Mouse (Mus musculus) heart, postnatal 14 days (tissue): ENCODE measurements around the gene Wnt4. TPM values are rescaled to one million over a fixed set of nuclear protein-coding genes. Genes with fewer than 3 reads are reported as not detected.

Experiments
- DNase-seq, 2 experiments: peaks; one replicate each; pipeline ENCODE4 v3.0.0; 2021 to 2022
- intact Hi-C: fragments of 180-260 bp; cut with DNase I; formaldehyde crosslinking; loops from one replicate; pipeline ENCODE4 v1.15.1; 2025
- total RNA-seq, 2 experiments: library from RNA; stranded (reverse); gene quantifications; 2 replicates each; pipeline ENCODE4 v1.2.3; 2021

The Wnt4 gene
- total RNA-seq, 2 experiments from 2014 or later = 0.55 to 0.61 TPM

DNA sequence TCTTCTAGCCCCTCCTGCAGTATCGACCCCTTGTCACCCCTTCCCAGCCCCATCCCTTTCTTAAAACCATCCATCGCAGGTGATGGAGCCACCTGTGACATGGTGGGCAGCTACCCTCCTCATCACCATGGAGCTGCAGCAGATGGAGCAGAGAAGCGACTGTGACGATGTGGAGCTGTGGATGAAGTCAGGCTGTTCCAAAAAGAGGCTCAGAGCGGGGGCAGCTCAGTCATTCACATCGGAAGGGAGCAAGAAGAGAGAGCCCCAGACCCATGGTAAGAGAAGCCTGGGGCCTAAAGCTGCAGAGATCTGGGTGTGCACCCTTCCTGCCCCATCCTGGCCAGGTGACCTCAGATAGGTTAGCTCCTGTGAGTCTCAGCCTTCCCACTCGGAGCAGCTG is 26.8 kb downstream of the Wnt4 start:
- intact Hi-C loops = no loop called here
- no peak for DNase-seq

DNA sequence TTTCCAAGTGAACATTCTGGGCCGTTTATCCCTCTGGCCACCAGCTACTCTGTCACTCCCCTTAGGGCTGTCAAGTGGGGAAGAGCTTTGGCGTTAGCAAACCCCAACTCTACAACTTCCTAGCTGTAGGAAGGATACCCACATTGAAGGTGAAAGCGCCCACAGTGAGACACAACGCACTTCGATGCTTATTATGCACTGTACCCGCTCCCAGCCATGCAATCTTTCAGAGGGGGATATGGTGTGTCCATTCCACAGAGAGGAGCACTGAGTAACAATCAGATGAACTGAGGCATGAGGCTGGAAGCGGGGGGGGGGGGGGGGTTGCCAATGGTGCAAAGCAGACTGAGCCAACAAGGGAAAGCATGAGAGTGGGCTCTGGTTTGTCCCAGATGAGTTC is 27.8 kb downstream of the Wnt4 start:
- intact Hi-C loops = no loop called here

DNA sequence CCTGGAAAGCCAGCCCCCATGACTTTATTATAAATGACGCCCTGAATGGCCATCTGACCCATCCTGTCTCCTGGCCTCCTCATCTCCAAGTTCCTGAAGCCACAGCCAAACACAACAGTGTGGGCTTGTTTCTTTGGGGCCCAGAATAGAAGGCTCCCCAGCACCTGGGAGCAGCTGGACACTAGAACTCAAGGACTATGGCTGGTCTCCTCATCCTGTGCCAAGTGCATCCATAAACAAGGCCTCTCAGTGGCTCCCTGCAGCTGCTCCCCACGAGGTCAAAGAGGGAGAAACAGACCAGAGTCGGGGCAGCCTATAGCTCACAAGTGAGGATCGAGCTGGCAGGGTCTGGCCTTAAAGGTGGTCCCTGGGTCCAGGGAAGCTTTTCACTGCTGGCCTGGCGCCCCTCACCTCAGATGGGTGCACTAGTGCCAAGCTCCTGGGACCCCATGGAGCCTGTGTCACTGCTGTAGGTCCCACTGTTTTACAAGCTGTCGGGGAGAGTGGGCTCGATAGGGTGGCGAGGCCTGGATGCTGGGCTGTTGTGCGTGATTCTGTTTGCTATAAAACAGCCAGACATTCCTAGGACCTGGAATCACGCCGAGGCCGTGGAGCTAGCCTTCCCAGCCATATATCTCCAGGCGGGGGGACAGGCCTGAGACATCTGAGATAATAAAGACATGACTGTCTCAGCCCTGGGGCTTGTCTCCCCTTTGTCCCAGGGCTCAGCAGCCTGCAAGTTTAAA is 28.7 kb downstream of the Wnt4 start:
- intact Hi-C loops = no loop called here
- DNase-seq = peak in 1 of 2 experiments; percentile 32

More for the DNA sequence above, 27.8 kb downstream of the Wnt4 start:
- DNase-seq = no peak

DNA sequence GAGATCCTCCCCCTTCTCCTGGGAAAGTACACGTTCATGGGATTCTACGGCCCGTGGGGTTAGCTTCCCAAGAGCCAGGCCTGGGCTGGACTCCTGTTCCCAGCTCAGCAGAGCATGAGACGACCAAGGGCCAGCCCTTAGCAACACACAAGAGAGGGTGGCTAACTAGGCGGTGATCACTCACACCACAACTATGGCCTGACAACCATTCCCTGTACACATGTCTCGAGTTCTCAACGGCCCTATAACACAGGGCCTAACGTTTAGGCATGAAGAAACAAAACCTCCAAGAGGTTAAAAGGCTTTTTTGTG is 29.2 kb downstream of the Wnt4 start:
- DNase-seq = no peak
- intact Hi-C loops = no loop called here

DNA sequence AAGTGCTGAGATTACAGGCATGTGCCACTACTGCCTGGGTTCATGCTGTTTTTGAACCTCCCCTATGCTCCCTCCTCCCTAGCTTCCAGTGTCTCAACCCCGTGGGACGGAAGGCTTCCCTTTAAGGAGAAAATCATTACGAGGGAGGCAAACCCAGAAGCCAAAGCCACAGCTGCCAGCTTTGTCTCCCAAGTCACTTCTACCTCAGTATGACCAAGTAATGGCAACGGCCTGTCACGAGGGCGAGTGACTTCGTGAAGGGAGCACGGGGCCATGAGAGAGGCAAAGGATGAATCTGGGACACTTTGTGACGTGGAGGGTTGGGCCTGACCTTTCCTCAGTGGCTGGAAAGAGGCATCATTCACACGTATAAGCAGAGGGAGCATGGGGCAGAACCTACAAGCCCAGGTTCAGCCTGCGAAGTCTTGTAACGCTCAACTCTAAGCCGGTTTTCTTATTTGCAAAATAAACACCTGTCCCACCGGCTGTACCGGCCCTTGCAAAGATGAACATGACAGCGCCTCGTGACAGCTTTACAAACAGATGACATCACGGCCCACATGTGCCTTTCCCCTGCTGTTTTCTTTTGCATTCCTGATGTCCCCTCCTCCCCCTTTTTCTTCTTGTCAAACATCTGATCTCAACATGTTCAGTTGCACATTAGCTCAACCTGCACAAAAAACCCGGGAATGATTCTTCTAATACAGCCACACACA is 29.9 kb downstream of the Wnt4 start:
- DNase-seq = no peak
- intact Hi-C loops = no loop called here

DNA sequence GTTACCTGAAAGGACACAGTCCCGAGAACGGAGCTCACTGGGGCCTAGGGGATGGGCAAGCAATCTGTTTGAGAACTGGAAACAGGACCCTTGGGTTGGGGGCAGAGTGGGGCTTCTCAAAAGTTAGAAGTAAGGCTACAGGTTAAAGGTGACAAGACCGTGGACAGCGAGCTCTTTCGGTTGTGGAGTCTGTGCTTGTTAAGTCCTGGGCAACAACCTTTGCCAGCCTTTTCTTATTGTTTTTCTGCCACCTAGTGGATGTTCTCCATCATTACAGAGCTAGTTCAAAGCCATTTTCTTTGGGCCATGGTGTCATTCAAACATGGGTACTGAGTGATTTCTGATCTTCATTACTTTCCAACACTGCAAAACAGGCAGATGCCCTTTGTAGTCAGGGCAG is 31.1 kb downstream of the Wnt4 start:
- intact Hi-C loops = loop anchor here (1.0 kb wide), 2 partner anchors 144 to 232 kb away; no protein-coding TSS in a partner anchor
- peak in 1 of 2 experiments; percentile 32 for DNase-seq

DNA sequence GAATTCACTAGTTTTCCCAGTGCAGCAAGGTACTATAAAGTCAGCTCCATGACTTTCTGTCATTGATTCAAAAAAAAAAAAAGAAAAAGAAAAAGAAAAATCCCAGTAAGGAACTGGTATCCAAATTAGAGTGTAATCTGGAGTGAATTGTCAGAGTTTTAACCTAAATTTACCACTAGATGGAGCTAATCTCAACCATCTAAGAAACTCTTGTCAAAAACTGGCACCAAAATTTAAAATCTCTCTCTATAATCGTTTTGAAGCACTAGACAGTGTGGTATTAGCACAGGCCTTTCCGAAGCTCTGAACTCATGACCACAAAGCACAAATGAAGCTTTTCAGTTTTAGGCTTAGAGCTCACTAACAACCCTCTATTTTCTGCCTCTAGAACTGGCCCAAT is 36.2 kb downstream of the Wnt4 start:
- intact Hi-C loops = loop anchor here (5.0 kb wide), 1 partner anchor 79 kb away; no protein-coding TSS in a partner anchor
- no peak for DNase-seq

DNA sequence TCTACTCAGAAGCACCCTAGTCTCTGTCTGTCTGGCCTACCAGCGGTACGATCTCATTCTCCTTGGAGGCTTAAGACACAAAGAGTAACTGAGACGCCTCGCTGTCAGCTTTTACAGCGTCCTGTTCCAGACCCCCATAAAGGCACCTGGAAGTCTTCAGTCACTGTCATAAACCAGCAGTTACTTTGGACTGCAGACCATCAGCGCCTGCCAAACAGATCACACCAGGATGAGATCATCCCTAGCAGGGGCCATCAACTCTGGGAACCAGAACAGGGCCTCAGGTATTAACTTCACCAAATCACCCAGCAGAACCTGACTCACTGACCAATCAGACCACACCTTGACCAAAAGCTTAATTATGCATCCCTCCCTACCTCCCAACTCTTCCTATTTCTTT is 37.3 kb downstream of the Wnt4 start:
- DNase-seq = no peak
- intact Hi-C loops = loop anchor here (5.0 kb wide), 1 partner anchor 78 kb away; no protein-coding TSS in a partner anchor

DNA sequence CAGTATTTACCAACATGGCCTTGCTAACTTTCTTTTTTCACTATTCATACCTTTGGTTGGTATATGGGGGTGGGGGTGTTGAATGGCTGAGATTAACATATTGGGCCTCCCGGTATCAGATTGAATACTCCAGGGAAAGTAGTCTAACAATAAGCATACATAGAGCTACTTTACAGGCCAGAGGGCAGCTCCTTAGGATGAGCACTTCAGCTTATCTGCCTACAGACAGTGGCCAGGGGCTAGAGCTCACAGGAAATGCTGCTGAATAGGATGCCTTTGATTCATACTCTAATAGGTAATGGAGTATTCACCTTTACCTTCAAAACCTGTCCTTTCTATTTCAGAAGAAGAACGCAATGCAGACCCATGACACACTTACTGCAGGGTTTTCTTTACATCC is 37.8 kb downstream of the Wnt4 start:
- intact Hi-C loops = no loop called here
- DNase-seq = no peak

DNA sequence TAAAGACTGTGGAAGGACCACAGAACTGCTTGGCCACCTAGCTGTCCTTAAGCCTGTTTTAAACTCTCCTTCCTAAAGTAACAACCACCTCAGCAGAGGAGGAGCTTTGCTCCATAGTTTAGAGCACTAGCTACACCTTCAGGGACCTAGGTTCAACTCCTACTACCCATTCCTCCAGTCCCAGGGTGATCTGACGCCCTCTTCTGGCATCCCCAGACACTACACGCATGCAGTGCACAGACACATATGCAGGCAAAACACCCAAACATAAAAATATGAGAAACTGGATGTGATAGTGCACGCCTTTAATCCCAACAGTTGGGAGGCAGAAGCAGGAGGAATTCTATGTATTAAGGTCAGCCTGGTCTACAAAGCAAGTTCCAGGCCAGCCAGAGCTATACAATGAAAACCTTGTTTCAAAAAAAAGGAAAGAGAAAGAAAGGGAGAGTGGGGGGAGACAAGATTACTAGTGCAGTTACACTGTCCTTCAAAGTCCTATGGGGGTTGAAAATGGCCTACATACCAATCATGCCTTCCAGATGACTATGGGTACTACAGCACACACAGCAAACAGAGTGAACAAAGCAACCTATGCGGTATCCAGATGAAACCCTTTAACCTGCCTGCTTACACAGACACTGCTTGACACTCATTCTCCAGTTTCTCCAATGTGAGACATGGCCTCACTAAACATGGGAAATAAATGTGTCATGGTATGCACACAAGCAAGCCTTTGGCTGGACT is 38.9 kb downstream of the Wnt4 start:
- intact Hi-C loops = no loop called here
- no peak for DNase-seq

DNA sequence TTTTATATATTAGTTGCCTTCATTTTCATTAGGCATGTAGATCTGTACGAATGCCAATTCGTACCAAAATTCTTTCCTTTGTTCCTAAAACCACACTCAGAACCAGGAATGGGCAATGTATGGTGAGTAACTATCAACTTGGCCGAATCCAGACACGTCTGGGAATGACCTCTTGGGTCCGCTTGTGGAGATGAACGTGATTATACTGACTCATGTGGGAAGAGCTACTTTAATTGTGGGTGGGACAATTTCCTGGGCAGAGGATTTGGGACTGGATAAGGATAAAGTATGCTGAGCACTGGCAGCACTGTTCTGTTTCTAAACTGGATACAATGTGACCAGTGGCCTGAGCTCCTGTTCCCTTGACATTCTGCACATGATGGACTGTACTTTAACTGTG is 47.6 kb downstream of the Wnt4 start:
- no peak for DNase-seq
- intact Hi-C loops = no loop called here

DNA sequence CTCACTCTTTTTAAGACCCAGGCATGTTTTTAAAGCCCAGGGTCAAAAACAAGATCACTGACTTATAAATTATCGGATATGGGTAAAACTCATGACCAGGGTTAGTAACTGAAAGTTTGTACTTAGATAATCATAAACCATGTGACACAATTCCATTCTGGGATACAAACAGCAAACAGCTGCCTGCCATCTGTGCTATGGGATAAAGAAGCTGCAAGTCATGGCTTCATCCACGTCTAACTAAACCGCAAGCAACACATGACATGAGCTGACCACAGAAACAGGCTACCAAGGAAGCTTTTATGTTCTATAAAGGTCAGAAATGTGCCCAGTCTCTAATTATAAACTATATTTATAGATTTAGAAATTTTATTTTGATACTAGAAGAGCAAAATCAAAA is 49.2 kb downstream of the Wnt4 start:
- no peak for DNase-seq
- intact Hi-C loops = no loop called here

DNA sequence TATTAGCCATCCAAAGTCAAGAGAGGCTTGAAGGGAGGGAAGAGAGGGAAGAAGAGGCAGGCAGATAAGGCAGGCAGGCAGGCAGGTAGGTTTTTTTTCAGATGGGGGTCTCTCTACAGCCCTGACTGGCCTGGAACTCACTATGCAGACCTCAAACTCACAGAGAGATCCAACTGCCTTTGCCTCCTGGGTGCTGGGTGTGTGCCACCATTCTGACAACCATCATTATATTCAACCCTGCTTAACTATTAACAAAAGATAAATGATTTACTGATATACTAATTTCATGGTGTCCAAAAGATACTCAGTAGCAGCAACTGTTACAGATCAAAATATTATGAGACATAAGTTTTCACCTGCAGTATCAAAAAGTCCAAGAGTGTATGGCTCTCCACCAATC is 54.8 kb downstream of the Wnt4 start:
- intact Hi-C loops = no loop called here
- DNase-seq = no peak

DNA sequence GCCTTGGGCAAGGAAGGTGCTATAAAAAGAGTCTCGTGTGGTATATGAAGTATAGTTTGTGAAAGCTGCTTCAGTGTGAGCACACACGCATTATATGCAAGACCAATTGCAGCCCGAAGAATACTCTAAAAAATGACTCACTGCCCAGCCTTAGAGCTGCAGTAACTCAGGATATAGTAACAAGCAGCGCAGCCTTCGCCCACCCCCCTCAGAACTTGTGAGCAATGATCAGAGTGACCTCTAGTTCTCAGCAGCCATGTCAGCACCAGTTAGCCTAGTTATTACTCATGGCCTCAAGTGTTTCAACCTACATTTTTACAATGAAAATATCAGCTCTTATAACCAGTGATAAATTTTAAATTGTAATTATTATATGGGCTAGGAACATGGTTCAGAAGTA is 59.2 kb downstream of the Wnt4 start:
- DNase-seq = no peak
- intact Hi-C loops = no loop called here

DNA sequence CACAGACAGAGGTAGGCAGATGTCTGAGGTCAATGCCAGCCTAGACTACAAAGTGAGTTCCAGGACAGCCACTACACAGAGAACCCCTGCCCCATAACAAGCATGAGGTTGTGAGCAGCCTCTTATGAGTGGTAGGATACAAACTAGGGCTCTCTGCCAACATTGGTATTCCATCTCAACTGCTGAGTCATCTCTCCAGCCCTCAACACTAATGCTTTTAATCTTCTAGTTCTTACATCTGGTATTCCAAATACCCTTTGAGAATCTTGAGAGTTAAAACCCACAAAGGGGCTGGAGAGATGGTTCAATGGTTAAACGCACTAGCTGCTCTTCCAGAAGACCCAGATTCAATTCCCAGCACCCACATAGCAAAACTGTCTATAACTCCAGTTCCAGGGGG is 62.1 kb downstream of the Wnt4 start:
- DNase-seq = peak in 1 of 2 experiments; percentile 20

DNA sequence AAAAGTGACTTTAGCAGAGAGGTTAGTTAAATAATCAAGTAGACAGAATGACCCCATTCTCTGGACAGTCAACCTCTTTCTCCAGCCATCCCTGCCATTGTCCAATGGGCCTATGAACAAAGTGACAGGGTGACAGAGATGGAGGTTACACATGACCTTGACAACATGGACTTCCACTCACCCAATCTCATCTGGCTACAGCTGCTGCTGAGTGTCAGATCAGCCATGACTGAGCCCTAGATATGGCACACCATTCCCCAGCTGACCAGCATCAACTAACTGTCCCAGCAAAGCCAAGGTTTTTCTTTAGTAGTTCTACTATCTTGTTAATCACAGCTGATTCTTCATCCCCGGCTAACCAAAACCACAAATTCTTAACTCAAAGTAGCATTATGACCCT is 65.5 kb downstream of the Wnt4 start:
- intact Hi-C loops = no loop called here

More for the DNA sequence above, 62.1 kb downstream of the Wnt4 start:
- intact Hi-C loops = no loop called here

DNA sequence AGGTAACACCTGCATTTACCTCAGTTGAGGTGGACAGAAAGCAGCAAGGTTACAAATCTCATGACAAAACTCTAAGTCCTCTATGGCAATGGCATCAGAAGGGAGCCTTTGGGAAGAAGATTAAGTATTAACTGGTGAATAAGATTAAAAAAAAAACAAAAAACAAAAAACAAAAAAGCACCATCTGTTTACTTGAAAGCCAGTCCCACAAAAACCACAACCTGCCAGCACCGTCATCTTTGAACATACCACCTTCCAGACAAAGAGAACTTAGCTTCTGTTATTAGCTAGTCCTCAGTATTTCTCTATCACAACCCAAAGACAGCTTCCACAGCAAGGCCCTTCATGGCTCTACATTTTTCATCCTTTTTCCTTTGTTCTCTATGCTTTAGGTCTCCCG is 67.8 kb downstream of the Wnt4 start:
- intact Hi-C loops = no loop called here
- DNase-seq = no peak

More for the DNA sequence above, 65.5 kb downstream of the Wnt4 start:
- no peak for DNase-seq

DNA sequence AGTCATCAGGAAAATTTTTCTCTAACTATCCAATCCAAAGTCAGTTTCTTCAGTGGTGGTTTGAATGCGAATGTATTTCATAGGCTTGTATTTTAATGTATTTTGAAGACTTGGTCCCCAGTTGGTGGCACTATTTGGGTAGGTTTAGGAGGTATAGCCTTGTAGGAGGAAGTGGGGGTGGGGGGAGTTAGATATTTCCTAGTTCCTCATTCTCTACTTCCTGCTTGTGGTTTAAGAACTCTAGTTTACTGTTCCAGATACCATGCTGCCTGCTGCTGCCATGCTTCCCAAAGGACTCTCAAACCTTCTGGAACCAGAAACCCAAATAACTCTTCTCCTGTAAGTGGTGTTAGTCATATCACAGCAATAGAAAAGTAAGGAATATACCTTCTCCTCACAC is 68.5 kb downstream of the Wnt4 start:
- DNase-seq = no peak
- intact Hi-C loops = no loop called here
